Mouse (Mus musculus) liver, adult 2 months (tissue): ENCODE data around the gene Clic4. TPM values are rescaled to one million over a fixed set of nuclear protein-coding genes. Genes with fewer than 3 reads are reported as not detected.

Source experiments
- DNase-seq: peaks from one replicate; pipeline ENCODE4 v3.0.0-alpha.2; 2011; ENCODE audit warnings: low read depth, low spot score; ENCODE audit errors: extremely low read depth
- H3K27ac ChIP-seq: fragments of 200-500 bp; replicated peaks from 2 replicates; pipeline ENCODE4 v1.5.1; 2012; ENCODE audit warnings: low read depth, mild to moderate bottlenecking, control low read depth, inconsistent platforms, low read length; ENCODE audit not compliant: insufficient read depth
- H3K27me3 ChIP-seq: fragments of 200-500 bp; 2 replicates; pipeline ENCODE4 v1.6.1; 2012; ENCODE audit warnings: mild to moderate bottlenecking, moderate library complexity, low read length, inconsistent platforms; ENCODE audit not compliant: control insufficient read depth, insufficient read depth
- H3K36me3 ChIP-seq: fragments of 200-500 bp; 2 replicates; pipeline ENCODE4 v1.6.1; 2012; ENCODE audit warnings: low read length, inconsistent platforms; ENCODE audit not compliant: control insufficient read depth, insufficient read depth
- H3K4me1 ChIP-seq: fragments of 200-500 bp; 2 replicates; pipeline ENCODE4 v1.6.1; 2011; ENCODE audit warnings: low read length; ENCODE audit not compliant: control insufficient read depth, insufficient read depth
- H3K4me3 ChIP-seq: fragments of 200-500 bp; 2 replicates; pipeline ENCODE4 v1.5.1; 2011; ENCODE audit warnings: low read depth, mild to moderate bottlenecking, control low read depth, low read length, moderate library complexity; ENCODE audit not compliant: insufficient read depth
- H3K79me2 ChIP-seq: fragments of 200-500 bp; 2 replicates; pipeline ENCODE4 v1.6.1; 2012; ENCODE audit warnings: inconsistent platforms, mild to moderate bottlenecking, low read length, moderate library complexity; ENCODE audit not compliant: control insufficient read depth, insufficient read depth
- H3K9ac ChIP-seq: fragments of 200-500 bp; 2 replicates; pipeline ENCODE4 v1.6.1; 2012; ENCODE audit warnings: low read depth, mild to moderate bottlenecking, control low read depth, inconsistent platforms, low read length
- CTCF ChIP-seq: fragments of 200-500 bp; IDR thresholded peaks from 2 replicates; pipeline ENCODE4 v1.5.1; 2011; ENCODE audit warnings: low read depth, low read length, control low read depth
- POLR2A ChIP-seq: fragments of 200-500 bp; IDR thresholded peaks from 2 replicates; pipeline ENCODE4 v1.6.1; 2011; ENCODE audit warnings: low read length, control low read depth; ENCODE audit not compliant: insufficient read depth; ENCODE audit errors: extremely low read depth
- WGBS: fragments of 180-500 bp; shearing (Covaris S2); methylation state at CpG from one replicate; pipeline ENCODE4 v1.1.7; 2018; 5-methylcytosine and 5-hydroxymethylcytosine counted together
- polyA plus RNA-seq: library from polyadenylated mRNA; depleted of rRNA; stranded (reverse); fragments of >200 nt; gene quantifications from 2 replicates; pipeline ENCODE4 v1.2.3, GENCODE M21; 2012
- total RNA-seq: library from RNA; depleted of rRNA; stranded (reverse); fragments of >200 nt; gene quantifications from 2 replicates; pipeline ENCODE4 v1.2.3, GENCODE M21; 2014

Gene Clic4
- total and polyA plus RNA-seq, 2 experiments: 23.0 to 30.8 TPM

- Histone ChIP-seq H3K27me3 (peaks cover 21% of the 10 kb centered on the region), H3K4me3 (no peak overlapping the region), H3K79me2 (no peaks in the 10 kb centered on the region), H3K9ac (no peak overlapping the region), H3K36me3 (no peaks in the 10 kb centered on the region), H3K27ac (no peak overlapping the region), H3K4me1 (no peaks in the 10 kb centered on the region)
- TF ChIP-seq CTCF: no peak
- TF ChIP-seq POLR2A: no peak
- WGBS: 77% methylated on average over 12 of the region's 12 CpGs
- no peak for DNase-seq
Observed at GRCm38 (mm10) chr4:135171304-135171875, 101.2 kb downstream of the Clic4 start.

GRCm38 (mm10) chr4:135169501-135169900 lies 103.1 kb downstream of the Clic4 start:
- 71% methylated on average over 4 of the region's 4 CpGs for WGBS
- no peaks in the 10 kb centered on the region for H3K36me3 ChIP-seq
- H3K9ac ChIP-seq: no peak overlapping the region
- no peak for TF ChIP-seq POLR2A
- no peak for TF ChIP-seq CTCF
- H3K4me1 ChIP-seq: no peaks in the 10 kb centered on the region
- H3K79me2 ChIP-seq: no peaks in the 10 kb centered on the region
- peaks cover 15% of the 10 kb centered on the region for H3K27me3 ChIP-seq
- H3K27ac ChIP-seq: no peak overlapping the region
- H3K4me3 ChIP-seq: no peak overlapping the region
- DNase-seq: no peak

- no peaks in the 10 kb centered on the region for H3K79me2 ChIP-seq
- H3K4me3 ChIP-seq: no peak overlapping the region
- WGBS: 76% methylated on average over 10 of the region's 10 CpGs
- no peak for DNase-seq
- no peak overlapping the region for H3K9ac ChIP-seq
- no peaks in the 10 kb centered on the region for H3K36me3 ChIP-seq
- no peaks in the 10 kb centered on the region for H3K4me1 ChIP-seq
- H3K27ac ChIP-seq: no peak overlapping the region
- H3K27me3 ChIP-seq: peaks cover 15% of the 10 kb centered on the region
- no peak for TF ChIP-seq CTCF
- TF ChIP-seq POLR2A: no peak
Observed at GRCm38 (mm10) chr4:135169096-135169495, 103.5 kb downstream of the Clic4 start.

DNA sequence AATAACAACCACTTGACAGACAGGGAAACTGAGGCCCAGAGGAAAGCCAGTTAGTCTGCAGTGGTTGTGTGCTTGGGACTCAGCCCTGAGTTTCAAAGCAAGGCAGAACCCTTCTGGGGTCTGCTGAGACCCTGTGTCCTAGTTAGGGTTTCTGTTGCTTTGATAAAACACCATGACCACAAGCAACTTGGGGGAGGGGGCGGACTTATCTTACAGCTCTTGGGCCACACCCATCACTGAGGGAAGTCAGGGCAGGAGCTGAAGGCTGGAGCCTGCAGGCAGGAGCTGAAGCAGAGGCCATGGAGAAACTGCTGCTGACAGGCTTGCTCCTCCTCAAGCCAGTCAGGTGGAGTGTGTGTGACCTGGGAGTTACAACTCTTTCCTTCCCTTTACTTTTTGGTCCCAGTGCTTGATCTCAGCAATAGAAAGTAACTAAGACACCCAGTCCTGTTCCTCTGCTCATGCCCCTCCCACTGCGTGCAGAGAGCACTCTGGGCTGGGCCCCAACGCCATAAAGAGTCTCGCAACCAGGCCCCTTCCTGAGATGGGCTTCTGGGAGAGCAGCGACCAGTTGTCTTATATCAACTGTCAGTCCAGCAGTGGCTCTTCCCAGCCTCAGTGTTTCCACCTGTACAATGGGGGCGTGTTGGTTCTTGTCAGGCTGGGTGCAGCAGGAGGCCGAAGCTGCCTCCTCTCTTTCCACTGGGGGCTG lies 104.6 kb downstream of the Clic4 start:
- Histone ChIP-seq H3K9ac (no peak overlapping the region), H3K27ac (no peak overlapping the region), H3K27me3 (peaks cover 15% of the 10 kb centered on the region), H3K4me3 (no peak overlapping the region), H3K79me2 (no peaks in the 10 kb centered on the region), H3K4me1 (no peaks in the 10 kb centered on the region), H3K36me3 (no peaks in the 10 kb centered on the region)
- 61% methylated on average over 7 of the region's 7 CpGs for WGBS
- no peak for TF ChIP-seq CTCF
- no peak for DNase-seq

GRCm38 (mm10) chr4:135166413-135167225 lies 106.0 kb downstream of the Clic4 start:
- Histone ChIP-seq H3K4me1 (no peaks in the 10 kb centered on the region), H3K79me2 (no peaks in the 10 kb centered on the region), H3K9ac (no peak overlapping the region), H3K4me3 (no peak overlapping the region), H3K36me3 (no peaks in the 10 kb centered on the region), H3K27ac (no peak overlapping the region), H3K27me3 (peaks cover 15% of the 10 kb centered on the region)
- no peak for DNase-seq
- TF ChIP-seq CTCF (no peak), POLR2A (no peak)
- 13% methylated on average over 23 of the region's 23 CpGs for WGBS
